Mouse (Mus musculus): ENCODE results near the gene Dlg5. TPM values are rescaled to one million over a fixed set of nuclear protein-coding genes. Genes with fewer than 3 reads are reported as not detected.

Dlg5 gene
- total RNA-seq, 2 experiments from 2014 or later, result 64.4 to 70.4 TPM

DNA sequence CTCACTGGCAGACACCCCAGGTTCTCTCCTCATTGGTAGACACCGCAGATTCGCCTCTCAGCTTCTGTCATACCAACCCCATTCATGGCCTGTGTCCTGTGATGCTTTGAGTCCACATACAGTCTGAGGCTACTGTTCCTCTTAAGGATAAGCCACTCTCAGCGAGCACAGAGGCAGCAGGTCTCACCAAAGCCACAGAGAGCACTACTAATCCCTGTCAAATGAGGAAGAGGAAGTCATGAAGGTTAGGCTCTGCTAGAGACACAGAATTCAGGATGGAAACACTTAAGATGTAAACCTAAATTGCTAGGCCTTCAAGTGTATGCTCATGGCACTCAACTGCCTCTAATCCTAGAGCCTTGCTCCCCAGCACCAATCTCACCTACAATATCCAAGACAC is 9.8 kb downstream of the Dlg5 start:
- DNase-seq (ENCODE audit: low spot score in 2 of 2), result no peak

GRCm38 (mm10) chr14:24234411-24234810 is 11.3 kb downstream of the Dlg5 start:
- no peak for DNase-seq (ENCODE audit: low spot score in 2 of 2)

GRCm38 (mm10) chr14:24232641-24233633 is 12.8 kb downstream of the Dlg5 start:
- no peak for DNase-seq (ENCODE audit: low spot score in 2 of 2)

DNA sequence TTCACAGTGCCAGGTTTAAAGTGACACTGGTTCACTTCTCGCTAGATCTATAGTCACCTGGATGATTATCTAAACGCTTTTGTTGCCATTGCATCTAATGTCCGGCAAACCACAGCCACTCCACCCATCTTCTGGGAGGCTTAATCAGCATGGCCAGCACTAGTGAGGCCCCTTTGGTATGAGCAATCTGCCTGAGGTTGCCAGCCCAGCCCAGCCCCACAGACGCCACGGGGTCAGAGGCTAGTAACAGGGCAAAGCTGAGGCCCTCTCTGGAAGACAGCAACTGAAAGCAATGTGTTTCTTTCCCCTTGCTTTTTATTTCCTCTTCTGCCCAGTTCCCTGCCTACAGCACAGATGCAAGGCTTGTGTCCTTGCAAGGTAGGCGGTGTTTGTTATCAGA is 17.2 kb downstream of the Dlg5 start:
- no peak for DNase-seq (ENCODE audit: low spot score in 2 of 2)

- no peak for DNase-seq (ENCODE audit: low spot score in 2 of 2)
These were observed 18.7 kb downstream of the Dlg5 start for GRCm38 (mm10) chr14:24227015-24227414.

DNA sequence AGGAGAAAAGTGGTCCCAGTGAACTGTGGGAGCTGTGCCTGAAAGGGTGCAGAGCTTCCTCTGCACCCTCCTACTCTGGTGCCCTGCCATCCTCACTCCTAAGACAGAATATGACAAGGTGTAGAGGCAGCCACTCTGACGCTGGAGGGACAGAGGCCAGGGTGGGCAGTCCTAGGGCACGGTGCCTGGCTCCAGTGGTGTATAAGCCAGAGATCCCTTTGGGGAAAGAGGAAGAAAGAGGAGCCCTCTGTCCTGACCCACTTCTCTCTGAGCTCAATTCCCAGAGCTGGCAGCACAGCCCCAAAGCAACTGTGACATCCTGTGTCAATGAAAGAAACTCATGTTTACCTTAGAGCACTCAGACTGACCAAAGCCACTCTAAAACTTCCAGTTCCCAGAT is 19.4 kb downstream of the Dlg5 start:
- DNase-seq (ENCODE audit: low spot score in 2 of 2), result no peak

- no peak for DNase-seq (ENCODE audit: low spot score in 2 of 2)
These were observed 23.0 kb downstream of the Dlg5 start for GRCm38 (mm10) chr14:24222759-24223158.

- DNase-seq (ENCODE audit: low spot score in 2 of 2), result no peak
These were observed 23.4 kb downstream of the Dlg5 start for GRCm38 (mm10) chr14:24222273-24222672.

DNA sequence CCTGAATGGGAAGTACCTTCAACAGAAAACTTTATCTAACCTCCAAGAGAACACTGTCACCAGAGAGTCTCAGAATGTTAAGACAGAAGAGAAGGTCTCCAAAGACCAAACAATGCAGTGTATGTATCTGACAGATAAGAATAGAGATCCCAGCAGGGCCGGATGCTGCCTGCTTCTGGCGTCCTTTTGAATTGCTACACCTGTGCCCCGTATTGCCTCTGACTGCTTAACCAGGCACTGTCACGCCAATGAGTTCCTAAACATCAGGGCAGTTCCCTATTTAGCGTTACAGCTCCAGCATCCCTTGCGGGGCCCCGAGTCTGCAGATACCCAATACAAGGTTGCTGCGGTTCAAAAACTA is 28.4 kb downstream of the Dlg5 start:
- DNase-seq (ENCODE audit: low spot score in 2 of 2), result no peak

- DNase-seq (ENCODE audit: low spot score in 2 of 2), result no peak
These were observed 28.9 kb downstream of the Dlg5 start for GRCm38 (mm10) chr14:24216678-24217361.

GRCm38 (mm10) chr14:24216064-24216463 is 29.7 kb downstream of the Dlg5 start:
- no peak for DNase-seq (ENCODE audit: low spot score in 2 of 2)

DNA sequence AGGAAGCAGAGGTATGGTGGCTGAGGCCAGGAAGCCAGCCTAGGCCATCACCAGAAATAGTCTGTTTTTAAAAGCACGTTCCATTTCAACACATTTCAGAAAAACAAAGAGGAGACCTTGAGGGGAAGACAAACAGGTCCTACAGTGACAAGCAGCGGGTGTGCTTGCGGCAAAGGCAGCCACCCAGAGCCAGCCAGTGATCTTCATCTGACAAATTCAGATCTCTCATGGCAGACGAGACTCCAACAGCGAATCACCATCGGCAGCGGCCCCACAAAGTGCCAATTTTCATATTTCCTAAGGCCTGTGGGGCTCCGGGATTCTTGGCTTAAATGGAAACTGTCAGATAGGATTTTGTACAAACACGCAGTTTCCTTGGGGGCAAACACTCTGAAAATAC is 31.3 kb downstream of the Dlg5 start:
- DNase-seq (ENCODE audit: low spot score in 2 of 2), result no peak

DNA sequence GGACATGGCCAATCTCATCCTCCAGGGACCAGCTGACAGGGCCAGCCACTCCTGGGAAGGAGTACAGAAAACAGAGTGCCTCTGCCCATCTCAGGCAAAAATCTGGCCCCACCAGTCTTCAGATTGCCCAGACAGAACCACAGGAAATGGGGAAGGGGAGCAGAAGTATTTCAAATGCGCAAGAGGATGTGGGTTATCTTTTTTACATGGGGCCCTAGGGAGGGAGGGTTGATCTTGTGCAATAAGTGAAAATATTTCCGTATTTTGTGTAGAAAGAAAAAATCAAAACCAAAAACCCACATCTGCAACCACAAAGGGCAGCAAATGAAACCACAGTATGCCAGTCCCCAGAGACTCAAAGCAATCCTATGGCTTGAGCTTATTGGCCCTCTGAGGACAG is 32.4 kb downstream of the Dlg5 start:
- no peak for DNase-seq (ENCODE audit: low spot score in 2 of 2)

- no peak for DNase-seq (ENCODE audit: low spot score in 2 of 2)
These were observed 32.9 kb downstream of the Dlg5 start for GRCm38 (mm10) chr14:24212861-24213260.

DNA sequence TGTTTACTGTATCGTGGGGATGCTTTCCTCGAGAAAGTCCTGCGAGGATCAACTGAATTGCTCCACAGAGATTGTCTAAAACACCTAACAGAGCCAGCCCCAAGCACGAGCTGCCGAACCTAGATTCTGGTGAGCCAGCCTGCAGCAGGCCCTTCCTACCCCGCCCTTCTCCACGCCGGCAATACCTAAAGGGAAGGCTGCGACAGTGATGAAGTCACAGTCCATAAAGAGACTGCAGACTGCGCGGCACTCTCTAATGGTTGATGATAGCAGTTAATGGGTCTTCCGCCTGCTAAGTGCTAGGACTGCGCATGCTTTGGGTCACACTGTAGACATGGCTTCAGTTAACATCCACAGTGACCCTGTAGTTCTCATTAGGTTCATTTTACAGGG is 38.4 kb downstream of the Dlg5 start:
- DNase-seq (ENCODE audit: low spot score in 2 of 2), result no peak

DNA sequence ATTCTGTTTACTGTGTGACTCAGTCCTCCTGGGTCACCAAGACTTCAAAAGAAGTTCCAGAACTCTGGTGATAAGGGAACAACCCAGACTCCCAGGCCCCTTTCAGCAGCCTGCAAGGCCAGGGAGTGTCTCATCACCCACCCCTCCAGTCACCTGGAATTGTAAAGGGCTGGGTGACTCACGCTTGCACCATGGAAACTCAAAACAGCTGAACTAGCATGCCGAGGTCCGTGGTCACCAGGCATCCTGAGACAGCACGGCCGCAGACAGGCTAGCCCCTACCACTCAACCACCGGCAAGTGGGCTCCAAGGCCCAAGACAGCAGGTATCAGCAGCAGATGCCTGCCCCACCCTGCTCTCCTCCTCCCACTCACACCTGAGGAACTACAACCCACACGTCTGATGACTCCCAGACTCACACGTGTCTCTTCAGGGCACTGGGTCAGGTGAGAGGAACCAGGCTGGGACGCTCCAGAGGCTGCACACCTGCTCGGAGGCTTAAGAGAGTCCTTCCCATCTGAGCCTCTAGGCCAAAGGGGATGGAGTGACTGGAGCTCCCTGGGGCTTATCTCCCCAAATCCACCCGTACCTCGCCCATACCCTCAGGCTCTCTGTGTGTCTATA is 38.9 kb downstream of the Dlg5 start:
- peak in 1 of 2 experiments; percentile 13 for DNase-seq (ENCODE audit: low spot score in 2 of 2)

- DNase-seq (ENCODE audit: low spot score in 2 of 2), result no peak
These were observed 39.4 kb downstream of the Dlg5 start for GRCm38 (mm10) chr14:24206314-24206713.

DNA sequence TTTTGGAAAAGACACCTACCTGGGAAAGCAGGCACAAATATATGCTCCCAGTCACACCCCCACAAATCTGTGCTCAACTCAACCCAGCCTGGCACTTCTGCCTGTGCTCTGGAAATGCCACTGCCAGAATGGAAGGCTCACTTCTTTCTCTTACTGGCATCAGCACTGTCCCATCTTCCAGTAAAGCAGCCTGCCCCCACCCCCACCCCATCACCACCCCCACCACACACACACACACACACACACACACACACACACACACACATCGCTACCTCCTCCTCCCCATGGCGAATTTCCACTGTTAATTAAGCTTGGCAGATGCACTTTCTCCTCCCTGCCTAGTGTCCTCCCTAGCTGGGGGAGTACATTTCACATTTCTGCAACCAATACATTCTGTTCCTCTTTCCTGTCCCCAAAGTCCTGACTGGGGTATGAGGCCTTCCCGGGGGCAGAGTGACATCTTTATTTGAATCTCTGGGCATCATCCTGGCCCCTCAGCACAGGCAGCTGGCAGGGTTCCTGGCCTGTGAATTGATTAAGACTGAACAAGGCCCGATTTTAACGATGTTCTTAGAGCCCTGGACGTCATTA is 40.3 kb downstream of the Dlg5 start:
- no peak for DNase-seq (ENCODE audit: low spot score in 2 of 2)

DNA sequence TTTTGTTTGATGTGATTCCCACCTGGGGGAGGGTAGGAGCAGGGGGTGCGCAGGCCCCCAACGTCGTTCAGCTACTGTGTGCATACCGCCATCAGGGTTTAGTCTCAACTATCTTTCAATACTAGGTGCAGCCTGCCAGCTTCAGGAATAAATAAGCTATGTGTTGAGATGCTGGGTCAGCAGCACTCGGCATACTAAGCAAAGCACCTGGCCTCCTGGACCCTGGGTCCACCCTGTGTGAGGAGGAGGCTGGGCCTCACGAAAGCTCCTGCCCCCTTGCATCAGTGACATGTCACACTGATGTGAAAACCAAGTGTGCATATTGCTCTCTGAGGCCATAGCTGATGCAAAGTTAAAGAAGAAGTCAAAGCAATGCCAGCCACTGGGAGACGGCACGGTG is 42.5 kb downstream of the Dlg5 start:
- DNase-seq (ENCODE audit: low spot score in 2 of 2), result no peak

- DNase-seq (ENCODE audit: low spot score in 2 of 2), result no peak
These were observed 44.9 kb downstream of the Dlg5 start for GRCm38 (mm10) chr14:24200771-24201170.

DNA sequence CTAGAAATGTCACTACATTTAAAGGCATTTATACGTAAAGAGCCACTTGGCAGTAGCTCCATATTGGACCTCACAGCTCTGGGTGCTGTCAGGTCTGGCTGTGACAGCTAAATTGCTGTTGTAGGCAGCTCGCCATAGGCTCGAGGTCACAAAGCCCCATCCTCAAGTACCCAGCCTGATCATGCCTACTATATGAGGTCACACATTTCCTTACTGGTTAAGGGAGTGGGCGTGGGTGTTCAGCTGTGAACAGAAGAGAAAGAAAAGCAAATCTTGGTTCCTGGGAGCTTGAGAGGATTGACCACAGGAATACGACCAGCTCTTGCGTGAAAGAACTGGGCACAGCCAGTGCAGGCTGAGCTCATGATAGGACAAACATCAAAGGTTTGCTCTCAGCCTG is 46.0 kb downstream of the Dlg5 start:
- DNase-seq (ENCODE audit: low spot score in 2 of 2), result no peak

DNA sequence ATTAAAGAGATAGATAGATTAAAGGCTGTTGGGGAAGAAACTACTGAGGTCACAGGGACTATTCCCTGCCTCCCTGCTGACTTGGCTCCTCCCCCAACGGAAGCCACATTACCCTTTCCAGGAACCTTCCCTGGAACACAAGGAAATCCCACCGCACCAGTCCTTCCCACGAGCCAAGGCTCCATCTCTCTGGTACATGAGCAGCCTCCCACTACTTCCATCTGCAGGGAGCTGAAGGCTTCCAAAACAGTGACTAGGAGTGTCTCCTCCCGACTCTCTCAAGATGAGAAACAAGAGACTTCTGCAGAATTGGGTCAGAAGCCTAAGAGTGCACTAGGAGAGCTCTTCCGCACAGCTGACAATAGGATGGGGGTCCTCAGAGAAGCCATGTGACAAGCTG is 47.9 kb downstream of the Dlg5 start:
- DNase-seq (ENCODE audit: low spot score in 2 of 2), result no peak

Measured in adrenal gland, postnatal 4 days (tissue).